ENCODE assay signal across 22 mouse cellular contexts in genomic region chr6:143156684-143157083, GRCm38 (mm10). TPM values are rescaled to one million over a fixed set of nuclear protein-coding genes. Genes with fewer than 3 reads are reported as not detected.
A peak's percentile ranks its signal among the peaks of the same experiment; 100 is the strongest.
DNase-seq lines count a peak whose midpoint lies in the region; ATAC-seq and TF ChIP-seq lines count a peak whose summit lies in the region.
"Had no signal": no experiment of that assay in that cellular context is flagged by ENCODE, and none has a peak within 500 bp of the region (broad histone marks: within the 10 kb centered on the region; RNA-seq: fewer than 3 reads in every experiment).

No protein-coding gene starts in this region.

- DNase-seq in kidney, postnatal 25 days: no peak
- DNase-seq in B cell, adult 2 months: peak; percentile 32 to 38
- peak; percentile 41 for DNase-seq in thymus, postnatal 0 days (ENCODE audit: low spot score)
- no peak for DNase-seq in left cerebral cortex, adult 8-10 months (ENCODE audit: low spot score in 2 of 2)
- DNase-seq: adrenal gland, postnatal 36 days; cerebellum, adult 11 months; cerebellum, postnatal 10 days; gastrocnemius, adult 2 months; kidney, adult 9 months; lung, adult 2 months; lung, postnatal 14 days; midbrain, embryonic 14.5 days; right cerebral cortex, postnatal 14 days had no signal

- peak overlapping the region; percentile 27; the same call in 1 of the 2 replicates for H3K27ac ChIP-seq in kidney, embryonic 15.5 days
- H3K27ac ChIP-seq in bone marrow, adult 2 months (ENCODE audit: control insufficient read depth, insufficient read depth, low read depth, low read length, poor library complexity): peak overlapping the region; percentile 10; the same call in 1 of the 2 replicates
- no peak overlapping the region for H3K27ac ChIP-seq in forebrain, embryonic 15.5 days (replicated peaks)
- H3K27ac ChIP-seq: embryonic facial prominence, embryonic 12.5 days; forebrain, embryonic 13.5 days; gastrocnemius, adult 2 months; hindbrain, postnatal 0 days had no signal

- no peak overlapping the region for H3K4me3 ChIP-seq in kidney, embryonic 15.5 days (replicated peaks)
- H3K4me3 ChIP-seq in bone marrow, adult 2 months (replicated peaks; ENCODE audit: control insufficient read depth, low read depth, low read length): no peak overlapping the region
- no peak overlapping the region for H3K4me3 ChIP-seq in forebrain, embryonic 15.5 days
- H3K4me3 ChIP-seq: embryonic facial prominence, embryonic 12.5 days; forebrain, embryonic 13.5 days; gastrocnemius, adult 2 months had no signal

- peaks cover 47% of the 10 kb centered on the region for H3K4me1 ChIP-seq in kidney, embryonic 15.5 days
- H3K4me1 ChIP-seq in bone marrow, adult 2 months (ENCODE audit: control insufficient read depth, insufficient read depth, low read length): peaks cover 8% of the 10 kb centered on the region
- no peaks in the 10 kb centered on the region for H3K4me1 ChIP-seq in forebrain, embryonic 15.5 days

- H3K4me2 ChIP-seq in kidney, embryonic 15.5 days: no peak overlapping the region
- H3K4me2 ChIP-seq in forebrain, embryonic 15.5 days (replicated peaks): no peak overlapping the region
- H3K4me2 ChIP-seq: embryonic facial prominence, embryonic 12.5 days; forebrain, embryonic 13.5 days; heart, embryonic 11.5 days had no signal

- ATAC-seq in kidney, embryonic 15.5 days (replicated peaks; ENCODE audit: low FRiP score): no peak
- no peak for ATAC-seq in erythroid progenitor cell, adult 5-6 weeks (replicated peaks; ENCODE audit: low FRiP score, poor library complexity, severe bottlenecking)
- ATAC-seq in forebrain, embryonic 15.5 days (replicated peaks): no peak
- ATAC-seq: forebrain, embryonic 13.5 days; hindbrain, postnatal 0 days; intestine, embryonic 16.5 days had no signal

- no peak overlapping the region for H3K9ac ChIP-seq in kidney, embryonic 15.5 days
- no peak overlapping the region for H3K9ac ChIP-seq in forebrain, embryonic 15.5 days (replicated peaks)
- H3K9ac ChIP-seq: embryonic facial prominence, embryonic 12.5 days; forebrain, embryonic 13.5 days had no signal

- no peaks in the 10 kb centered on the region for H3K27me3 ChIP-seq in kidney, embryonic 15.5 days
- no peaks in the 10 kb centered on the region for H3K27me3 ChIP-seq in forebrain, embryonic 15.5 days
- H3K27me3 ChIP-seq: embryonic facial prominence, embryonic 12.5 days had no signal

- TF ChIP-seq POLR2A in bone marrow, adult 2 months (IDR thresholded peaks at IDR 0.05; ENCODE audit: borderline replicate concordance, control insufficient read depth, low read depth, low read length): no peak

- no peak for TF ChIP-seq CTCF in bone marrow, adult 2 months (IDR thresholded peaks at IDR 0.05; ENCODE audit: control insufficient read depth, insufficient read depth, low read length)

- H3K9me3 ChIP-seq in kidney, embryonic 15.5 days (replicated peaks): no peaks in the 10 kb centered on the region
- H3K9me3 ChIP-seq in forebrain, embryonic 15.5 days: no peaks in the 10 kb centered on the region
- H3K9me3 ChIP-seq: embryonic facial prominence, embryonic 12.5 days; forebrain, embryonic 13.5 days had no signal

- 76% methylated on average over 7 of the region's 7 CpGs for WGBS in kidney, embryonic 15.5 days
- 26% methylated on average over 7 of the region's 7 CpGs for WGBS in bone marrow, adult 2 months
- 75% methylated on average over 7 of the region's 7 CpGs for WGBS in forebrain, embryonic 15.5 days

- no peaks in the 10 kb centered on the region for H3K36me3 ChIP-seq in kidney, embryonic 15.5 days
- H3K36me3 ChIP-seq in forebrain, embryonic 15.5 days: no peaks in the 10 kb centered on the region
- H3K36me3 ChIP-seq: embryonic facial prominence, embryonic 12.5 days had no signal

RNA-seq across cellular contexts. Expression of gene Etnk1, which starts 10.3 kb away (rescaled TPM):
- polyA plus RNA-seq in kidney, embryonic 15.5 days (2015; fragmentation: Nextera tagmentation; extraction: Ambion mirVana): 26.4 and 28.2 TPM in 2 replicates
- 16.0 and 19.8 TPM in 2 replicates for polyA plus RNA-seq in bone marrow, adult 2 months (2011; ENCODE audit: insufficient read depth, insufficient read length, low replicate concordance, missing spikeins)
- 33.2 and 37.9 TPM in 2 replicates for polyA plus RNA-seq in thymus, postnatal 0 days (2015; fragmentation: Nextera tagmentation; extraction: Ambion mirVana)
- 100 to 1,000 TPM; 175 to 192 (median 181) TPM for total RNA-seq in left cerebral cortex, adult 8-10 months (2022)
- total RNA-seq in erythroid progenitor cell, adult 5-6 weeks (2015; ENCODE audit: low replicate concordance): 37.1 and 59.1 TPM in 2 replicates
- total RNA-seq in erythroid progenitor cell, adult 5-6 weeks (2017; ENCODE audit: low replicate concordance): 44.7 and 50.4 TPM in 2 replicates
- 31.8 and 33.5 TPM in 2 replicates for polyA plus RNA-seq in forebrain, embryonic 15.5 days (2015; fragmentation: Nextera tagmentation; extraction: Ambion mirVana)

RNA-seq across cellular contexts. Expression of gene C2cd5, which starts 56.7 kb away (rescaled TPM):
- polyA plus RNA-seq in kidney, embryonic 15.5 days (2015; fragmentation: Nextera tagmentation; extraction: Ambion mirVana): 31.5 and 34.3 TPM in 2 replicates
- polyA plus RNA-seq in bone marrow, adult 2 months (2011; ENCODE audit: insufficient read depth, insufficient read length, low replicate concordance, missing spikeins): 26.5 and 31.1 TPM in 2 replicates
- 22.7 and 29.0 TPM in 2 replicates for polyA plus RNA-seq in thymus, postnatal 0 days (2015; fragmentation: Nextera tagmentation; extraction: Ambion mirVana)
- total RNA-seq in left cerebral cortex, adult 8-10 months (2022): 10 to 100 TPM; 91.6 to 96.6 (median 95.4) TPM
- 103 and 135 TPM in 2 replicates for total RNA-seq in erythroid progenitor cell, adult 5-6 weeks (2015; ENCODE audit: low replicate concordance)
- total RNA-seq in erythroid progenitor cell, adult 5-6 weeks (2017; ENCODE audit: low replicate concordance): 105 and 112 TPM in 2 replicates
- polyA plus RNA-seq in forebrain, embryonic 15.5 days (2015; fragmentation: Nextera tagmentation; extraction: Ambion mirVana): 44.2 and 44.9 TPM in 2 replicates

Comparison
In these comparisons a context has a peak if more than half of its experiments do, and no peak if none do; other contexts are left out.
1. DNase-seq: peak in B cell, adult 2 months (2 of 2) and thymus, postnatal 0 days (single experiment); none in kidney, postnatal 25 days (0 of 2) and left cerebral cortex, adult 8-10 months (0 of 2).